Mouse (Mus musculus): Measurements from ENCODE around the gene C1qtnf6.

C1qtnf6 gene

GRCm38 (mm10) chr15:78514393-78515146, 16.6 kb downstream of the C1qtnf6 start:
- DNase-seq (ENCODE audit: low spot score), result peak; percentile 84

- no peak for DNase-seq (ENCODE audit: low spot score)
Observed at GRCm38 (mm10) chr15:78513019-78513418, 18.2 kb downstream of the C1qtnf6 start.

DNA sequence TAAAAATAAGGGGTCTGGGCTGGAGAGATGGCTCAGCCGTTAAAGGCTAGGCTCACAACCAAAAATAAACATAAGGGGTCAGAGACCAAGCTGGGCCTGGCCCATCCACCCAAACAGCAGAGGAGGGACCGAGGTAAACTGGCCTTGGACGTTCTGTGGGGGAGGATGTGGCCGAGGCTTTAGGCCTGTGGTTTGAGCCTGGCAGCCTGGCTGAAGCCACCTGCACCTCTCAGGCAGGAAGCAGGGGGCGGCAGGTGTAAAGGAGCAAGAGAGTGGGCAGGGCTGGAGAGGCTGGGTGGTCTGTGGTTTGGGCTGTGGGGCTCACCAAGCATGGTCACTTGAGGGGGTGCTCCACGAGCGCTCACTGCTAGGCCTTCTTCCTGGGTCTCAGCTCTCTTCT, 19.3 kb downstream of the C1qtnf6 start:
- no peak for DNase-seq (ENCODE audit: low spot score)

- no peak for DNase-seq (ENCODE audit: low spot score)
Observed at GRCm38 (mm10) chr15:78510736-78511135, 20.5 kb downstream of the C1qtnf6 start.

DNA sequence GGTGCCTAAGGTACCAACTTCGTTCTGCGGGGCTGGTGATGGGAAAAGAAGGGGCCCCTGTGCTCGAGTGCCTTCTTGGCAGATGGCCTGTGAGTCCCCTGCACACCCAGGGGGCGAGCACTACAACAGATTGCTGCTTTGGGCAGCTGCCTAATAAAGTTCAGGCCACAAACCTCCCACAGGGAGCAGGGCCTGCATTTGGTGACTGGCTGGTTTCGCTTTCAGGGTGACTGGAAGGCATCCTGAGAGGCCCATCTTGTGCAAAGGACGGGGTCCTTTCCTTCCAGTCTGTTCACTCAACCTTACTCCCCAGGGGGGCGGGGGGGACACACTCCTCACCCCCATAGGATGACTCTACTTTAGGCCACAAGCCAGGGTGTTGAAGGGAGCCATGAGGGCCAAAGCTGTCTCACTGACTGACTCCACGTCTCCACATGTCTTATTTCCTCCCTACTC, 21.1 kb downstream of the C1qtnf6 start:
- DNase-seq (ENCODE audit: low spot score), result no peak

GRCm38 (mm10) chr15:78509297-78509899, 21.8 kb downstream of the C1qtnf6 start:
- no peak for DNase-seq (ENCODE audit: low spot score)

DNA sequence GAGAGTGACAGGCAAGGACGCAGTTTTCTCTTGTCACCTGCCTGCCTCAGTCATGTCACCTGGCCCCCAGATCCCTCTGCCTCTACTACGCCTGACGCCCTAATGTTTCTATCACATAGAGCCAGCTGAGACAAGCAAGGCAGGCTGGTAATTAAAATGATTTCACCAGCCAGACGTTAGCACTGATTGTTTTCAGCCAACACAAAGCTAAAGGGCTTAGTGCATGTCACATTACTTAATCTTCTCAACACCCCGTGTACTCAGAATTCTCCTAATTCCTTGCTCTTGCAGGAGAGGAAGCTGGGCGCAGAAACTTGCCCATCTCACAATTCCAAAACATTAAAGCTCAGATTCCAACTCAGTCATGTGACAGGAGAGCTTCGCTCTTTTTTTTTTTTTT, 22.8 kb downstream of the C1qtnf6 start:
- no peak for DNase-seq (ENCODE audit: low spot score)

DNA sequence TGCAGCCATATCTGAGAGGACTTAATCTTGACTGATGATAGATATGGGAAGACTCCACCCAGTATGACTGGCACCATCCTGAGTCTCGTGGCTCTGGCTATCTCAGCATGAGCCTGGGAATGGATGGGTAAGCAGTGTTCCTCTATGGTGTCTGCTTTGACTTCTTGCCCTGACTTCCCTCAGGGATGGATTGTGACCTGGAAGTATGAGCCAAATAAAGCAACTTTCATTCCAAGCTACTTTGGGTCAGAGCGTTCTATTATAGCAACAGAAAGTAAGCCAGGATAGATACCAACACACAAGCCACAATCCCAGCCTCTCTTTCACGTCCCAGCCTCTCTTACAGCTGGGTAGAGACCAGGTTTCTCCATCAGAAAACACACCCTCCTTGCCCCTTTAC, 25.7 kb downstream of the C1qtnf6 start:
- DNase-seq (ENCODE audit: low spot score), result no peak

GRCm38 (mm10) chr15:78504816-78505215, 26.4 kb downstream of the C1qtnf6 start:
- DNase-seq (ENCODE audit: low spot score), result no peak

GRCm38 (mm10) chr15:78504013-78504412, 27.2 kb downstream of the C1qtnf6 start:
- no peak for DNase-seq (ENCODE audit: low spot score)

DNA sequence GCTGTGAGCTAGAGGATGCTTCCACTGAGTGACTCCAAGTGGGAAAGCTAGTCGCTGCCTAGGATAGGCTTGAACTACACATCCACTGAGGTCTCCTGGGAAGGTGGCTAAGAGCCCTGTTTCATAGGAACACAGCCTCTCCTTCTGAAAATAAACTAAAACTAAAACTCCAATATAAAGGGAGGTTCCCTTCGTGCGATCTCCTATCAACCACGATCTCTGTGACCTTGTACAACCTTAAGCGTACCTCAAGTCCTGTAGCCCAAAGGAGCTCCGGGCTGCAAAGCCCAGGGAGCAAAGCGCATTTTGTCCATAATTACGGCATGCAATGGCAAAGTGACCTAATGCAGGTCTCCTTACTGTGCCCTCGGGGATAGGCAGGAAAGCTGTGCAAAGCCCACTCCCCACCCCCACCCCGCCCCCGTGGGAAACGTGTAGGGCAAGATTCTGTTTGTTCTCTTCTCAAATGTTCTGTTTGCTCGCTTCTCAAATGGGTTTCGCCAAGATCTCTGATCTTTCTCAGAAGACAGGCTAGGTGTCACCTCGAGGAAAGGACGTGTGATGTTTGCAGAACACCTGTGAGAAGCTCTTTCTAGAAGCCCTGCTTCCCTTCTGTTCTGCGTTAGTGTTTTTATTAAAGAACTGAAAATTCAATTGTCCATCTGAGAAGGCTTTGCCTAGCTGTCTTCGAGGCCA, 28.6 kb downstream of the C1qtnf6 start:
- no peak for DNase-seq (ENCODE audit: low spot score)

- DNase-seq (ENCODE audit: low spot score), result no peak
Observed at GRCm38 (mm10) chr15:78494968-78495406, 36.2 kb downstream of the C1qtnf6 start, which contains the start of gene Il2rb. Gene Il2rb (minus strand): TSS chr15:78495271.

GRCm38 (mm10) chr15:78493401-78494010, 37.7 kb downstream of the C1qtnf6 start:
- DNase-seq (ENCODE audit: low spot score), result no peak

- DNase-seq (ENCODE audit: low spot score), result no peak
Observed at GRCm38 (mm10) chr15:78491301-78491700, 39.9 kb downstream of the C1qtnf6 start.

GRCm38 (mm10) chr15:78489906-78490305, 41.3 kb downstream of the C1qtnf6 start:
- DNase-seq (ENCODE audit: low spot score), result no peak

GRCm38 (mm10) chr15:78489248-78489647, 42.0 kb downstream of the C1qtnf6 start:
- no peak for DNase-seq (ENCODE audit: low spot score)

- no peak for DNase-seq (ENCODE audit: low spot score)
Observed at GRCm38 (mm10) chr15:78487066-78487465, 44.1 kb downstream of the C1qtnf6 start.

GRCm38 (mm10) chr15:78486564-78486963, 44.7 kb downstream of the C1qtnf6 start:
- DNase-seq (ENCODE audit: low spot score), result no peak

DNA sequence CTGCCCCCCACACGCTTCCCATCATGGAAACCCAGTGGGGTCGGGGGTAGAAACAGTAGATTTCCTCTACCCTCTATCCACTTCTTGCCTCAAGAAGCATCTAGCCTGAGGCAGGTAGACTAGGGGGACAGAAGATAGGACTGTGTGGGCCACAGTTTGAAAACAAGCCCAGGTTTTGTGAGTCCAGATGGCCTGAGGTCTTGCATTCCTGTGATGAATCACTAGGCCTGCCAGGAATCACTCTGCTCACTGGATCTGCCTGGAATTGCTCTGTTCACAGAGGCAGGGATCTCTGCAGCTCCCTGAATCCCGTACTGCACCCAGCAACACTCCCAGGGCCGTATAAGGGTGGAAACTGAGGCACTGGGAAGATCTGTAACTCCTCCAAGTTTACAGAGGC, 47.9 kb downstream of the C1qtnf6 start:
- no peak for DNase-seq (ENCODE audit: low spot score)

DNA sequence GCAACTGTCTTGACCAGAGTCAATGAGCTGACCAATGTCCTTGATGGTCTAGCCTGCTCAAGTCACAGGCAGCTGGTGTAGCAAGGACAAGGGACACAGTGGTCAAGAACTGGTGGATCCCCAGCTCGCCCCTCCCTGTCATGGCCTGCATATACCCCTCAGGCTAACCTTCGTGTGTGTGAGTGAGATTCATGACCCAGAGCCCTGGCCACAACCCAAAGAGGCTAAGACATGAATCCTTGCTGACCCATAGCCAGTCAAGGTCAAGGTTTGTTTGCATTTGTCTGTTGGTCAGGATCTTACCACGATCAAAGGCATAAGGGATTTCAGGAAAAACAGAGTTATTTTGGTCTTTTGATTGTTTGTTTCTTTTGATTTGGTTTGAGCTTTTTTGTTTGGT, 48.7 kb downstream of the C1qtnf6 start:
- DNase-seq (ENCODE audit: low spot score), result no peak

DNA sequence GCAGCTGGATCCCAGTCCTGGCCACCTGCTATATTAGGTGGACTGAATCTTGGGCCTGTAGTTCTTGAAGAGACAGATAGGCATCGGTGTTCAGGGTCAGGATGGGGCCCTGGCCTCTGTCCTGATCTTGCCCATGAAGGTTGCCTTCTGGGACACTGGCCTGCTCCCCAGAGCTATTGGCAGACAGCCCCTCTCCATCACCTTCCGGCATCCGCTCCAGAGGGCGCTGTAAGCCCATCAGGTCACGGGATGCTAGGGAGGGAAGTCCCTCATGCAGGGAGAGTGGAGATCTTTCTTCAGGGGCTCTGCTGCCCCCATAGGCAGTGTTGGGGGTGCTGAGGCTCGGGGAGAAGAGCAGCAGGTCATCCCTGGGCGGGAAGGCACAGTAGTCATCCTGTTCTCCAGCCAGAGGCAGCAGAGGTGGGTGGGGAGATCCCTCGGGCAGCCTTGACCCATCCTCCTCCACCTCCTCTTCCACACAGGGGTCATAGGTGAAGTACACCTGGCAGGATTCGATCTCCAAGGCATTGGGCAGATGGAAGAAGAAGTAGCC, 49.7 kb downstream of the C1qtnf6 start:
- DNase-seq (ENCODE audit: low spot score), result no peak

DNA sequence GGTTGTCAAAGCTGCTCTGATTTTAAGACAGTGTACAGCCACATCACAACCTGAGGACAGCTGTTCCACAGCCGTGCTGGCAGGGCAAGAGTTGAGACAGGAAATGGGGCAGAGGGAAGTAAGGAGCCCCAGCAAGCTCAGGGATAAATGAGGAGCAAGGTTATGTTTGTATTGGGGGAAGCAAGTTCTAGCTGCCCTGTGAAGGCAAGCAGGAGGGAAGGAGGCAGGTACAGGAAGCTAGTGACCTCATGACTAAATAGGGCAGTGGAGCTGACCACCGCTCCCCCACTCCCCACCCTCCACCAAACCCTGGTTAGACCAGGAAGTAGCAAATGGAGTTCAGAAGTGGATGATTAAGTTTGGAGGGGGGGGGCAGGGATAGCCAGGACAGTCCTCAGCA, 50.2 kb downstream of the C1qtnf6 start:
- DNase-seq (ENCODE audit: low spot score), result no peak

Data from layer of hippocampus, adult 9-10 months (tissue).